Mouse (Mus musculus) hindbrain, postnatal 0 days (tissue): ENCODE results near the gene Rhd. TPM values are rescaled to one million over a fixed set of nuclear protein-coding genes. Genes with fewer than 3 reads are reported as not detected.

Experiments
- ATAC-seq: fragments of 200-750 bp; cut with Nextera tagmentation; 2 replicates; pipeline ENCODE4 v1.8.0; 2017; ENCODE audit warnings: mild to moderate bottlenecking, moderate TSS enrichment, moderate library complexity
- DNase-seq: peaks from one replicate; pipeline ENCODE4 v3.0.0-alpha.2; 2015; ENCODE audit warnings: low spot score
- H3K27ac ChIP-seq: fragments of 300-500 bp; sonication (generic); 2 replicates; pipeline ENCODE4 v1.5.1; 2014; ENCODE audit warnings: mild to moderate bottlenecking
- H3K27me3 ChIP-seq: fragments of 300-500 bp; sonication (generic); 2 replicates; pipeline ENCODE4 v1.6.1; 2014; ENCODE audit warnings: low read length, mixed read lengths; ENCODE audit not compliant: insufficient read depth
- H3K36me3 ChIP-seq: fragments of 300-500 bp; sonication (generic); 2 replicates; pipeline ENCODE4 v1.6.1; 2014; ENCODE audit warnings: low read length, mixed read lengths; ENCODE audit not compliant: insufficient read depth
- H3K4me1 ChIP-seq: fragments of 300-500 bp; sonication (generic); 2 replicates; pipeline ENCODE4 v1.6.1; 2014; ENCODE audit warnings: antibody characterized with exemption, low read length, mixed read lengths; ENCODE audit not compliant: insufficient read depth
- H3K4me2 ChIP-seq: fragments of 300-500 bp; sonication (generic); 2 replicates; pipeline ENCODE4 v1.6.1; 2014; ENCODE audit warnings: low read depth, mild to moderate bottlenecking, low read length, moderate library complexity, mixed read lengths
- H3K4me3 ChIP-seq: fragments of 300-500 bp; sonication (generic); 2 replicates; pipeline ENCODE4 v1.5.1; 2014; ENCODE audit warnings: low read length
- H3K9ac ChIP-seq: fragments of 300-500 bp; sonication (generic); replicated peaks from 2 replicates; pipeline ENCODE4 v1.6.1; 2014; ENCODE audit warnings: mild to moderate bottlenecking, low read length, moderate library complexity, mixed read lengths
- H3K9me3 ChIP-seq: fragments of 300-500 bp; sonication (generic); 2 replicates; pipeline ENCODE4 v1.6.1; 2016; ENCODE audit warnings: low read length, mixed read lengths
- CTCF ChIP-seq: IDR thresholded peaks from 2 replicates; pipeline ENCODE4 v1.5.1; 2016; ENCODE audit warnings: antibody characterized with exemption, control low read depth, low read depth
- whole genome bisulfite sequencing: fragments of 180-500 bp; shearing (Covaris S2); extraction: QIAGEN DNeasy Blood & Tissue Kit; methylation state at CpG from one replicate; pipeline ENCODE4 v1.1.7; 2014; 5-methylcytosine and 5-hydroxymethylcytosine counted together
- polyA plus RNA-seq: library from polyadenylated mRNA; unstranded; fragments of >200 nt; fragmentation: Nextera tagmentation; extraction: Ambion mirVana; gene quantifications from 2 replicates; pipeline ENCODE4 v1.2.1, GENCODE M21; 2015
- total RNA-seq: library from RNA; depleted of rRNA; stranded (reverse); fragments of >200 nt; gene quantifications from 2 replicates; pipeline ENCODE4 v1.2.3, GENCODE M21; 2014

Rhd gene
- total and polyA plus RNA-seq, 2 experiments from 2014 or later, result 1.1 to 2.1 TPM

DNA sequence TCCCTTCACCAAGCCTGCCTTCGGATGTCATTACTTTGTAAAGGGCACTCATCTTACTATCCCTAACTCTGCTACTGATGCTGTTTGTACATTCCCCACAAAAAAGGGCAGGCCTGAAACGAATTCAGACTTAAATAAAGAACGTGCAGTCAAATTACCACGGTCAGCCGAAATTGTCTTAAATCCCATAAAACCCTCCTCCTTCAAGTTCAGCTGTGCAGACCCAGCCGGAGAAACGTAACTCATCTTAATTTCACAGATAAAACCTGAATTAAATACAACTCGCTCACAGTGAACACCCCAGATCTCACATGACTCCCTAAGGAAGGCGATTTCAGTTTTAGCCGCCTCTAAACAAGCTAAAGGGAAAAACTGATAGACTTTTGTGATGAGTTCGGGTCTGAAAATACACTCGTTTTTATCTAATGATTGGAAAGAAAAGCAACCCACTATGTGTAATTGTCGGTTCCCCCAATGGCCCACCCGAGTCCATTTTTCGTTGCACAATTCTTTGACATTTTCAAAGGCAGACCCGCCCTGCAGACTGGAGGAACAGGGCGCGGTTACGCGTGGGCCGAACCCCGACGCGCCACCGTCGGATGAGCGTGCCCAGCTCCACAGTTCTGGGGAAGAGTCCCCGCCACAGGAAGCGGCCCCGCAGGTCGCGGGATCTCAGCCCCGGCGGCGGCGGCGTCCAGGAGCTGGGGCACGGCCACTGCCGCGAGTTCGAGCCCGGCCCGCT lies 50.0 kb downstream of the Rhd start:
- peak overlapping the region; percentile 90 for H3K4me3 ChIP-seq
- H3K9ac ChIP-seq, result peak overlapping the region; percentile 89
- ATAC-seq (peak; percentile 64), DNase-seq (no peak)
- H3K4me2 ChIP-seq, result peak overlapping the region; percentile 71
- H3K9me3 ChIP-seq, result no peaks in the 10 kb centered on the region
- H3K4me1 ChIP-seq, result 0 out of 2 replicates have a peak, but pooled peaks cover 5% of the 10 kb centered on the region
- TF ChIP-seq CTCF, result no peak
- no peaks in the 10 kb centered on the region for H3K27me3 ChIP-seq
- H3K27ac ChIP-seq, result peak overlapping the region; percentile 91
- WGBS, result 1% methylated on average over 43 of the region's 43 CpGs
- H3K36me3 ChIP-seq, result peaks cover 3% of the 10 kb centered on the region; the same call in 1 of the 2 replicates

GRCm38 (mm10) chr4:134914864-134915209 lies 50.5 kb downstream of the Rhd start, which contains the start of gene Tmem50a:
Gene Tmem50a, minus strand, starts transcription at chr4:134915024.
- H3K9ac ChIP-seq, result peak within 1 kb of the TSS; percentile 89
- peak within 1 kb of the TSS; percentile 90 for H3K4me3 ChIP-seq
- H3K4me1 ChIP-seq, result 0 out of 2 replicates have a peak, but pooled peaks cover 5% of the 10 kb centered on the region
- no peak for TF ChIP-seq CTCF
- peak within 1 kb of the TSS; percentile 91 for H3K27ac ChIP-seq
- ATAC-seq, result peak; percentile 90
- H3K9me3 ChIP-seq, result no peaks in the 10 kb centered on the region
- WGBS, result under 1% methylated on average over 25 of the region's 25 CpGs
- H3K27me3 ChIP-seq, result no peaks in the 10 kb centered on the region
- peak within 1 kb of the TSS; percentile 71 for H3K4me2 ChIP-seq
- H3K36me3 ChIP-seq, result no peaks in the 10 kb centered on the region
- peak; percentile 96 for DNase-seq

- TF ChIP-seq CTCF, result no peak
- Histone ChIP-seq H3K9ac (peak overlapping the region; percentile 89; the same call in 1 of the 2 replicates), H3K27me3 (no peaks in the 10 kb centered on the region), H3K27ac (peak overlapping the region; percentile 91; the same call in 1 of the 2 replicates), H3K4me1 (0 out of 2 replicates have a peak, but pooled peaks cover 5% of the 10 kb centered on the region), H3K4me3 (peak overlapping the region; percentile 90), H3K36me3 (no peaks in the 10 kb centered on the region), H3K4me2 (peak overlapping the region; percentile 71), H3K9me3 (no peaks in the 10 kb centered on the region)
- WGBS, result 59% methylated on average over 14 of the region's 14 CpGs
- ATAC-seq, result peak; percentile 50
- DNase-seq, result peak; percentile 23
Measured at GRCm38 (mm10) chr4:134915223-134916050, 51.1 kb downstream of the Rhd start.

- no peak overlapping the region for H3K9ac ChIP-seq
- no peaks in the 10 kb centered on the region for H3K9me3 ChIP-seq
- no peak overlapping the region for H3K4me3 ChIP-seq
- 0 out of 2 replicates have a peak, but pooled peaks cover 5% of the 10 kb centered on the region for H3K4me1 ChIP-seq
- H3K36me3 ChIP-seq, result no peaks in the 10 kb centered on the region
- WGBS, result 72% methylated on average over 3 of the region's 3 CpGs
- no peak overlapping the region for H3K27ac ChIP-seq
- no peak for TF ChIP-seq CTCF
- ATAC-seq (no peak), DNase-seq (no peak)
- H3K4me2 ChIP-seq, result no peak overlapping the region
- no peaks in the 10 kb centered on the region for H3K27me3 ChIP-seq
Measured at GRCm38 (mm10) chr4:134917194-134917593, 52.9 kb downstream of the Rhd start.

DNA sequence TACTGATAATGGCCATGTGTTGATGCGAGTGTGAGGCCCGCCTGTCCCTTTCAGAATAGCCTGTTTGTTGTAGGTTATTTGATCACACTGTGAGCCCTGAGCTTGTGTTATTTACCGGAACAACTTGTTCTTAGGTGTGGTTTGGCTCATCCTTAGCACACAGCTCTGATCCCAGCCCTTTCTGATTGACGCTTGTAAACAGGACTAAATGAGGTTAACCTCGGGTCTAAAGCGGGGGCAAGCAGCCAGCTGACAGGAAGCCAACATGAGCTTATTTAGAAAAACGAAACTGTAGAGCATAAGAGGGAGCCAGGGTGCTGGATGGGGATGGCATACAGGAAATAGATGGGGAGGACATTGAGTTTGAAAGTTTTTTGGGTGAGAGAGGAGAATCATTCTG lies 54.0 kb downstream of the Rhd start:
- no peak overlapping the region for H3K4me3 ChIP-seq
- 0 out of 2 replicates have a peak, but pooled peaks cover 5% of the 10 kb centered on the region for H3K4me1 ChIP-seq
- H3K27ac ChIP-seq, result no peak overlapping the region
- H3K9me3 ChIP-seq, result no peaks in the 10 kb centered on the region
- no peak overlapping the region for H3K4me2 ChIP-seq
- H3K27me3 ChIP-seq, result no peaks in the 10 kb centered on the region
- peak; percentile 36 for DNase-seq
- 39% methylated on average over 7 of the region's 7 CpGs for whole genome bisulfite sequencing
- H3K36me3 ChIP-seq, result no peaks in the 10 kb centered on the region
- TF ChIP-seq CTCF, result no peak
- no peak for ATAC-seq
- no peak overlapping the region for H3K9ac ChIP-seq

GRCm38 (mm10) chr4:134919733-134920540 lies 55.6 kb downstream of the Rhd start:
- no peak overlapping the region for H3K4me2 ChIP-seq
- H3K36me3 ChIP-seq, result no peaks in the 10 kb centered on the region
- no peaks in the 10 kb centered on the region for H3K9me3 ChIP-seq
- ATAC-seq, result no peak
- 38% methylated on average over 12 of the region's 12 CpGs for WGBS
- H3K9ac ChIP-seq, result no peak overlapping the region
- H3K27me3 ChIP-seq, result no peaks in the 10 kb centered on the region
- no peak overlapping the region for H3K4me3 ChIP-seq
- no peak for DNase-seq
- H3K4me1 ChIP-seq, result 0 out of 2 replicates have a peak, but pooled peaks cover 4% of the 10 kb centered on the region
- no peak for TF ChIP-seq CTCF
- no peak overlapping the region for H3K27ac ChIP-seq
